Mouse (Mus musculus) spleen, postnatal 36 days (tissue): Measurements from ENCODE around the gene Stx18.

Experiments
- DNase-seq, 2 experiments: peaks; one replicate each; pipeline ENCODE4 v3.0.0; 2022; ENCODE audit warnings: low spot score in 2 of 2, mixed read lengths in 1 of 2

Stx18 gene

DNA sequence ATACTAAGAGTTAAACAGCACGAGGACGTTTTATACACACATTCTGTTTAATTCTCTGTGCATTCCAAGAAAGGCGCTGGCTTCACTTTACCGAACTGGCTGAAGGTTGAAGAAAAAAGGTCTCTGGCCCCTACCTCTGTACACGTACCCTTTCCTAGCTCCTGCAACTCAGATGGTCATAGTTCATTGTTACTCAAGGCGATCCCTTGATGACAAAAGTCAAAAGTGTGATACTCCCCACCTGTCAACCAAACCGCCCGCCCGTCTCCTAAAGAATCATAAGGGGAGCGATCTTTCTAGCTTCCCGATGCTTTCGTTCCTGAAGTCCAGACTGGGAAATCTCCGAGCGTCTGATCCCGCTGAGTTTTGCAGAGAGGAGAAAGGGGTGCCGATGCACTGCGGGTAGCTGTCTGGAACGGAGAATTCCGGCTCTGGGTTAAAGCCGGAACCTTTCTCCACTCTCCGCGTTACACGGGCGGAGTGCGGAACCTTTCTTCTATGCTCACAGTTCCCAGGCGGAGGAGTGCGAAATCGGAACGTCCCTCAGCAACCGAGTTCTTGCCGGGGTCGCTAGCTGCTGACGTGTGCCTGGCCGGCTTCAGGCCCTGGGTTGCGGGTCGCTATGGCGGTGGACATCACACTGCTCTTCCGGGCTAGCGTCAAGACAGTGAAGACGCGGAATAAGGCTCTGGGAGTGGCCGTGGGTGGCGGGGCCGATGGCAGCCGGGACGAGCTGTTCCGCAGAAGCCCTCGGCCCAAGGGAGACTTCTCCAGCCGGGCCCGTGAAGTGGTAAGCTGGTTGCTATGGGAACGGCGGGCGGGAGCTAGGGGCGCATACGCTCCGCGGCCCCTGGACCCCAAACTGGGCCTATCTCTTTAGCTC, at the start of gene Stx18:
Gene Stx18, plus strand, starts transcription at position 33 of the 883 bp plus-strand sequence.
- peak; percentile 74 to 75 for DNase-seq

DNA sequence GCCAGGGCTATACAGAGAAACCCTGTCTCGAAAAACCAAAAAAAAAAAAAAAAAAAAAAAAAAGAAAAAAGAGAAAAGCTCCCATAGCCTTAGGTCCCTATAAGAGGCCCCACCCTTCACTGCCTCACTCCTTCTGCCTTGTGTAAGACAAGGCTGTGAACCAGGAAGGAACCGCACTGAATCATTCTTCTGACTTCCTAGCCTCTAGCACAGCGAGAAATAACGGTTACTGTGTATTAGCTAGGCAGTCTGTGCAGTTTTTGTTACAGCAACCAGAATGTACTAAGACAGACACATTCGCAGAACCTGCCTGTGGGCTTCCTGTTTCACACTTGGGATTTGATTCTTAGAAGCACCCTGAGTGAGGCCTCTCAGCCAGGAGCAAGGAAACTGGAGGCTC, 46.2 kb upstream of the Stx18 start:
- no peak for DNase-seq

DNA sequence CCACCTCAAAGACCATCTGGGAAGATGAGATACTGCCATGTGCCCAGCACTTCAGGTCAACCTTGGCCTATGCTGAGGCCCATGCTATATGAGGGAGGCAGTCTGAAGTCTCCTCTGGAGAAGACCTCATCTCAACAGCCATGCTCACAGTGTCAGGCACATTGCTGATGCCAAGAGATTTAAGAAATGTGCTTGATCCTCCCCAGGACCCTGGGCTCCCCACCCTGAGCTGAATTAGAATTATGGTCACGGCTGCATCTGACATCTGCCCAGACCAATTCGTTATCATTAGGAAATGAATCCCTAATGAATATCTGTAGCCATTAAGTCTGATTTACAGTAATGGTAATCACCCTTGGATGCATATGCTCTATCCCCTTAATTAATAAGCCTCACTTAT, 39.7 kb upstream of the Stx18 start:
- no peak for DNase-seq

DNA sequence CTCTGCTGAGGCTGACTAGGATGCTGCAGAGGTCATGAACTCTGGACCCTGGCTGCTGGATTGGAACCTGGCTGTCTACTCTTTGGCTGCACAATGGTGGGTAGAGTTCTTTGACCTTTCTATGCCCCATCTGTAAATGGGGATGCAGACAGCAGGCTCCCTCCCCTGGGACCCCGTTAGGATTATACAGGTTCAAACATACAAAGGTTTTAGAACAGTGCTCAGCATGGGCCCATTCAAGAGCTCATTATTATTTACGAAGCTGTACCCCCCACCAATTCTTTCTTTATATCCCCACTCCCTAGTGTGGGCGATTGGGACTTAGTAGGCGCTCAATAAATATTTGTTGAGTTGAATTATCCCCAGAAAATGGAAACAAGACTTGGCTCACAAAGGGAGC, 36.0 kb upstream of the Stx18 start:
- DNase-seq, result no peak

- no peak for DNase-seq
Observed at GRCm38 (mm10) chr5:38004746-38005145, 33.8 kb upstream of the Stx18 start.

GRCm38 (mm10) chr5:38006415-38007347, 31.9 kb upstream of the Stx18 start:
- no peak for DNase-seq

GRCm38 (mm10) chr5:38009071-38009470, 29.5 kb upstream of the Stx18 start:
- DNase-seq, result no peak

GRCm38 (mm10) chr5:38014916-38015315, 23.6 kb upstream of the Stx18 start:
- no peak for DNase-seq

DNA sequence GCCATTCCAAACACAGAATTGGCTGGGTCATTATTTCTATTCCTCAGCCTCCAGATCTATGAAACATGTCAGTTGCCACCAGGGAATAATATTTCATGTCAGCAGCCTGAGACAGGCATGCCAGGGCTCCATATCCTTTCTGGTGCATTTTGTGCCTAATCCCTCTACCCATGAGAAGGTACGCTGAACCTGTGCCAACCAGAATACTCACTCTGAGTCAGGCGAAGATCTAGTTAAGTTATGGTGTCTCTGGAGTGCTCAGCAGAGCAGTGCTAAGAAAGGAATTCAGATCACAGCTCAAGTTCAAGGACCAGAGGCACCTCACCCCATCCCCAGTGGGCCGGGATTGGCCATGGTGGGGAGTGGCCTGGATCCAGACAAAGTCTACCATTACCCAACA, 21.6 kb upstream of the Stx18 start:
- DNase-seq, result no peak

DNA sequence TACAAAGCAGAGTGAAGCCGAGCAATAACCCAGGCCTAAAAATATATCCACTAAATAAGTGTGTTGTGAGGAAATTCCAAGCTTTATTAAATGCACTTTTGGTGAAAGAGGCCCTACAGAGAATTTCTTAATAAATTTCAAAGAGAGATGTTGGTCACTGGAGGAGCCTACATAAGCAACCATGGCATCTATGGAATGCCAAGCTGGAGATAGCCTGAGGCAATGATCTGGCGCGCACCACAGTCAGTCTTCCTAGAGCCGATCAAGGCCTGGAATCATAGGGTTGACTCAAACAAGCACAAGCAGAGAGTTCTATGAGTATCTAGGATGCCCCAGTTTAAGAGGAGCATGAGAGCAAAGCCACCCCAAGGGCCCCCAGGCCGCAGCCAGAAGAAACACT, 10.9 kb upstream of the Stx18 start:
- no peak for DNase-seq

DNA sequence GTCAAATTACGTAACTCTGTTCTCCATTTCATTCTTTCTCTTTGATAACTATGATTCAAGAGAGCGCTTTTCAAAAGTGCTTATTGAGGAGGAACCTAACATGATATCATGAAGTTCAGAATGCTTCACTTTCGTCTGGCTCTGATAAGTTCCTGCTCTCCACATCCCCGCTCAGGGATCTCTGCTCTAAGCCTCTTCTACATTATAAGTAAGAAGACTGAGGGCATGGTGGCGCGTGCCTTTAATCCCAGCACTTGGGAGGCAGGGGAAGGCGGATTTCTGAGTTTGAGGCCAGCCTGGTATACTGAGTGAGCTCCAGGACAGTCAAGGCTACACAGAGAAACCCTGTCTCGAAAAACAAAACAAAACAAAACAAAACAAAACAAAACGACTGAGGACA, 268 bp upstream of the Stx18 start:
- no peak for DNase-seq

DNA sequence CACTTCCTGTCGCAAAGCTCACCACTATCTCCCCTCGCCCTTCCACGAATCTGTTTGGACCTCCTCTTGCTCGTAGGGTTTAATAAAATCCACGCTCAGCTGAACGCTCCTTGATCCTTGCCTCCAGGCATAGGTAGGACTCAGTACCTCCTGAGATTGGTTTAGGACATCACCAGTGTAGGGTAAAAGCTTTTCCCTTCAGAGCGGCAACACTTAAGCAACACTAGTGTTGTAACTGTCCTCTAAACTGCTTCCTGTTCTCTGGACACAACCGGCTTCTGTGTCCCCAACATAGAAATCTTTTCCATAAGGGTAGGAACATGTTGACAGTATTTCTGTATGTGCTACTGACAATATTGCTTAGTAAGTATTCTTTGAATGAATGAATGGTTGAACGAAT, 1.3 kb downstream of the Stx18 start:
- DNase-seq, result no peak

GRCm38 (mm10) chr5:38044923-38045322, 6.4 kb downstream of the Stx18 start:
- no peak for DNase-seq

DNA sequence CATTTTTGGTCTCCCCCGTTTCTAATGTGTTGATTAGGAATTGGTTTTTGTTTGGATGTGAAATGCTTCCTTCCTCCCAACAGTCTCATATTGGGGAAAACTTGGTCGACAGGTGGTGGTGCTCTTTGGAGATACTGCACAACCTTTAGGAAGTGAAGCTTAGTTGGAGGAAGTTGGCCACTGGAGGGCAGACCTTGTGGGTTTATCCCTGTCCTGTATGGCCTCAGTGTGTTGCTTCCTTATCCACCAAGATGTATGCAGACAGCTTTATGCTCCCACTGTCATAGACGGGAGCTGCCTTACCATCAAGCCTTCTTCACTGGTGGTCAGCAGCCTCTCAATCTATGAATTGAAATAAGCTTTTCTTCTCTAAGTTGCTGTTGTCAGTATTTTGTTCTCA, 9.6 kb downstream of the Stx18 start:
- no peak for DNase-seq

- no peak for DNase-seq
Observed at GRCm38 (mm10) chr5:38061051-38061450, 22.5 kb downstream of the Stx18 start.

- DNase-seq, result no peak
Observed at GRCm38 (mm10) chr5:38062709-38063108, 24.2 kb downstream of the Stx18 start.

GRCm38 (mm10) chr5:38063339-38063738, 24.8 kb downstream of the Stx18 start:
- no peak for DNase-seq

GRCm38 (mm10) chr5:38064043-38064575, 25.6 kb downstream of the Stx18 start:
- DNase-seq, result no peak

- DNase-seq, result no peak
Observed at GRCm38 (mm10) chr5:38064701-38065100, 26.2 kb downstream of the Stx18 start.

- no peak for DNase-seq
Observed at GRCm38 (mm10) chr5:38065454-38065853, 26.9 kb downstream of the Stx18 start.

GRCm38 (mm10) chr5:38066606-38067005, 28.1 kb downstream of the Stx18 start:
- DNase-seq, result no peak

DNA sequence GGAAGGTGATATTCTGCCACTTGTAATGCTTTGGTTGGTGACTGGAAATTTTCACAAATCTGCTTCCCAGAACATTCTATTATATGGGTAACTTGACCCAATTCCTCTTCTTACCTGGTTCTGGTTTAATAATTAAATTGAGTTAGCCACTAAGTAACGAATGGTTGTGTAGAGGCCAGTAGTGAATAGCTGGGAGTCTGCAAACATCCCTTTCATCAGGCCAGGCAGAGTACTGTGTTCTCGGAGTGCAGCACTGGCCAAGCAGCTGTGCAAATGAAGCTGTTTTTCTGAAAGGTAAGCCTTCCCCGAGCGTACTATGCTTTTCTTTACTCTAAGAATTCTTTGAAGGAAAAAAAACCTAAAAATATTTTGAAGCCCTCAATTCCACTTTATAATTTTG, 37.8 kb downstream of the Stx18 start:
- no peak for DNase-seq
